Mouse (Mus musculus): ENCODE measurements around the gene Wfdc15b.

The Wfdc15b gene

GRCm38 (mm10) chr2:164180124-164180523 is 41.3 kb downstream of the Wfdc15b start:
- no peak for DNase-seq (ENCODE audit: low spot score)

- no peak for DNase-seq (ENCODE audit: low spot score)
Measured at GRCm38 (mm10) chr2:164177831-164178230, 43.6 kb downstream of the Wfdc15b start.

- DNase-seq (ENCODE audit: low spot score): no peak
Measured at GRCm38 (mm10) chr2:164175850-164176249, 45.6 kb downstream of the Wfdc15b start.

- no peak for DNase-seq (ENCODE audit: low spot score)
Measured at GRCm38 (mm10) chr2:164174649-164175395, 46.6 kb downstream of the Wfdc15b start.

- DNase-seq (ENCODE audit: low spot score): no peak
Measured at GRCm38 (mm10) chr2:164173394-164173793, 48.1 kb downstream of the Wfdc15b start.

- no peak for DNase-seq (ENCODE audit: low spot score)
Measured at GRCm38 (mm10) chr2:164170902-164171301, 50.6 kb downstream of the Wfdc15b start, which contains the start of gene Kcns1. Kcns1 (minus strand) TSS chr2:164171113.

GRCm38 (mm10) chr2:164170326-164170725 is 51.1 kb downstream of the Wfdc15b start:
- DNase-seq (ENCODE audit: low spot score): peak; percentile 28

- DNase-seq (ENCODE audit: low spot score): peak; percentile 11
Measured at GRCm38 (mm10) chr2:164168571-164168946, 52.9 kb downstream of the Wfdc15b start.

- DNase-seq (ENCODE audit: low spot score): peak; percentile 45
Measured at GRCm38 (mm10) chr2:164167752-164168570, 53.5 kb downstream of the Wfdc15b start.

GRCm38 (mm10) chr2:164164941-164165340 is 56.5 kb downstream of the Wfdc15b start:
- DNase-seq (ENCODE audit: low spot score): no peak
